Mouse (Mus musculus) cerebellum, adult 11 months (tissue): ENCODE measurements around the gene Epha2.
A peak's percentile ranks its signal among the peaks of the same experiment; 100 is the strongest.

Source experiments
- DNase-seq: peaks from one replicate; pipeline ENCODE4 v3.0.0; 2022

Gene Epha2

GRCm38 (mm10) chr4:141304223-141304611 is 3.2 kb downstream of the Epha2 start:
- no peak for DNase-seq

- no peak for DNase-seq
These were observed 5.0 kb downstream of the Epha2 start for GRCm38 (mm10) chr4:141306057-141306456.

- DNase-seq, result no peak
These were observed 7.3 kb downstream of the Epha2 start for GRCm38 (mm10) chr4:141308381-141308780.

GRCm38 (mm10) chr4:141308857-141309772 is 8.1 kb downstream of the Epha2 start:
- DNase-seq, result no peak

GRCm38 (mm10) chr4:141309773-141310145 is 8.7 kb downstream of the Epha2 start:
- no peak for DNase-seq

GRCm38 (mm10) chr4:141310191-141310606 is 9.2 kb downstream of the Epha2 start:
- DNase-seq, result no peak

- DNase-seq, result no peak
These were observed 10.0 kb downstream of the Epha2 start for GRCm38 (mm10) chr4:141311078-141311477.

DNA sequence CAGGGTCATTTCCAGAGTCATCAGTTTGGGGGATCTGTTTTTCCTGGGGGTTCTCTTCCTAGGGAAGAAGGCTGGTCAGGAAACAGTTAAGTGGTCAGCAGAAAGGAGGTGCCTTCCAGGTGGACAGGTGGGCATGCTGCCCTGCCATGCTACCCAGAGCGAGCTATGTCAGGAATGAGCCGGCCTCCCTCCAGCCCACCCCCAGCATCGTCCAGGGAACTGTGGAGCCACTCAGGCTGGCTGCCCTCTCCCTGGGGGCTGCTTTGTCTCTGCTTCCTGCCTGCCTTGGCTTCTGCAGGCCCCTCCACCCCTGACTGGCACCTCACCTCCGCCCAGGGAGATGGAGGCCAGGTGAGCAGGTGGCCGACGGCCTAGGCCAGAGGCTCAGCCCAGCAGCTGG is 10.5 kb downstream of the Epha2 start:
- DNase-seq, result no peak

- DNase-seq, result no peak
These were observed 10.9 kb downstream of the Epha2 start for GRCm38 (mm10) chr4:141311908-141312307.

GRCm38 (mm10) chr4:141312513-141313131 is 11.6 kb downstream of the Epha2 start:
- DNase-seq, result no peak

DNA sequence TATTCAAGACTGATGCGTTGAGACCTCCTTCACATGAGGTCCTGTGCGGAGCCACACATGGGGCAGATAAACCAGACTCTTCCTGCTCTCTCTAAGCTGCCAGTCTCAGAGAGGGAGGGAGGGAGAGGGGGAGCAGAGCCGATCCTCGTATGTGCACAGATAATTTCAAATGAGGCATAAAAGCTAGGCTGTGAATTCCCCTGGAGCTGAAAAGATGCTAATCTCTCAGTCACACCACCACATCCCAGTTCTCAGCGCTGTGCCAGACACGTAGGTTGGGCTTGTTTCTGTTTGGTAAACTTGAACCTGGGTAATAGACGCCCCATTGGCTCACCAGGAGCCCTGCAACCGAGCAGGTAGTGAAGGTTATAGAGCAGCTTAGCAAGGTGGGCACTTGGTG is 12.4 kb downstream of the Epha2 start:
- DNase-seq, result no peak

GRCm38 (mm10) chr4:141313924-141314323 is 12.9 kb downstream of the Epha2 start:
- no peak for DNase-seq

GRCm38 (mm10) chr4:141314745-141315144 is 13.7 kb downstream of the Epha2 start:
- no peak for DNase-seq

DNA sequence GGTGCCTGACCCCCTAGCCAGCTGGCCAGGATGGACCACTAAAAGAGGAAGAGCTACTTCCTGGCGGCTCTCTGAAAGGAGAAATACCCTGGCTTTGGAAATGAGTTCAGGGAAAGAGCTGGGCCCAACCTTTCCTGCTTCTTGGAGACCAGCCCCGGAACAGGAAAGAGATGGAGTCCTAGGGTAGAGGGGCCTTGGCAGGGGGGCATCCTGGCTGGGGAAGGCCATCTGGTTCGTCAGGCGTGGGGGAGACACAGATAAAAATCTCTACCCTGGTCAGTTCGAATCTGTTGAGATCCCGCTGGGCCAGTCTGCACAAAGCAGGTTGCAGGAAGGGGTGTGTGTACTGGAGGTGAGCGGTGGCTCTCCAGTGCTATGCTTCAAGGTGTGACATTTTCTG is 15.0 kb downstream of the Epha2 start:
- DNase-seq, result peak; percentile 22

GRCm38 (mm10) chr4:141316498-141317180 is 15.6 kb downstream of the Epha2 start:
- no peak for DNase-seq

DNA sequence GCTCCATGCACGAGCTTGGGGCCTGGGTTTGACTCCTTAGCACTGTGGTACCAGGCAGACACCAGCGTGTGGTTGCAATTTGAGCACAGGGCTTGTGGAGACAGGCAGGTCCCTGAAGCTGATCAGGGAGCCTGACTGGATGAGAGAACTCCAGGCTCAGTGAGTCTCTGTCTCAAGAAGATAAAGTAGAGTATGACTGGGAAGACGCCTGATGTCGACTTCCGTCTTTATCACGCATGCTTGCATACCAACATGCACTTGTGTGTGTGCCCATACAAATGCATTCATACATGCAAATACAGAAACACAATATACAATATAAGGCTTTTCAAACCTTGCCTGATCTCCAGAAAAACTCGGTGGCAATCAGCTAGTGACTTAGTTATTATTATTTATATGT is 16.9 kb downstream of the Epha2 start:
- no peak for DNase-seq

DNA sequence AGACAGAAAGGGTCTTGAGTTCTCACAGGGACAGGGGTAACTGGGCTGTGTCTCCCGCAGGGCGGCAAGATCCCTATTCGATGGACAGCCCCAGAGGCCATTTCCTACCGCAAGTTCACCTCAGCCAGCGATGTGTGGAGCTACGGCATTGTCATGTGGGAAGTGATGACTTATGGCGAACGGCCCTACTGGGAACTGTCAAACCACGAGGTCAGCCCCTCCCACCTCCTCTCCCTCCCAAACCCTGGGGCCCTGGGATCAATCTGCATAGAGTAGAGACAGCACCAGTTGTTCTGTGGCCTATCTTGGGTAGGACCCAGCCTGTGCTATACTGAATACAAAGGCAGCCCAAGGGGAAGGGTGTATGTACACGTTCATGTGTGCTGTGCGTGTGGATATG is 21.5 kb downstream of the Epha2 start:
- DNase-seq, result no peak

- peak; percentile 40 for DNase-seq
These were observed 23.7 kb downstream of the Epha2 start for GRCm38 (mm10) chr4:141324771-141325191.

DNA sequence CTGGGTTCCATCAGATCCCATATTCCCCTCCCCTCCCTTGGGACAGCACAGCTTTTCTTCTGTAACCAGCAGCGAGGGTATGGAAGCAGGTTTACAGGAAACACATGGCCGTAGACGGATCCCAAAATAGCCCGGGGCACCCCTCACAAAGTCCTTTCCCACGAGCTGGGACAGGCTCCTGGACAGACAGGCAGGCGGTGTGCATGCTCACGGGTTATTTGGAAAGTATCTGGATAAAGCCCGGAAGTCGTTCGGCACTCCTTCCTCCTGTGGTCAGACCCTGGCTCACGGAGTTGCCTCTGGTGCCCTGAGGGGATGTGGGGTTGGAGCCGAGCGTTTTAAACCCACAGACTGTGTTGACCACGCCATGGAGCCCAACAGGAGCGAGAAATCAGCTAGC is 24.6 kb downstream of the Epha2 start:
- no peak for DNase-seq

GRCm38 (mm10) chr4:141327075-141327474 is 26.0 kb downstream of the Epha2 start:
- DNase-seq, result no peak

- DNase-seq, result no peak
These were observed 27.7 kb downstream of the Epha2 start for GRCm38 (mm10) chr4:141328742-141329141.

DNA sequence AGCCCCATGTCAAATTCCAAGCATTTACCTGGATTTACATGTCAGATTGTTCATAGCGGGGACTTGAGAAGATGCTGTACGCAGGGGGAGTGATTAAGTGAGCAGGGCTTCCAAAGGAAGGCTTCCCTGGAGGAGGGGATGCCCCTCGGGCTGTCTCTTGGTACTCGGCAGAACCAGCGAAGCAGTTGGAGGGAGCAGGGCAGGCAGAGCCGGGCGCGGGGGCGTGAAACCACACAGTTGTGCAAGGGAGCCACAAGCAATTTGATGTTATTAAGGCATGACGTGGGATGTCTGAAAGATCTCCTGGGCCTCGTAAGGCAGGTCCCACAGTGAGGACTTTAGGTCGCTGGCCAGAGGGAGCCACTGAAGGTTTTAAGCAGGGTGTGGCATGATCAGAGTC is 28.9 kb downstream of the Epha2 start:
- DNase-seq, result no peak

- DNase-seq, result no peak
These were observed 30.4 kb downstream of the Epha2 start for GRCm38 (mm10) chr4:141331446-141331845.

GRCm38 (mm10) chr4:141332258-141332657 is 31.2 kb downstream of the Epha2 start:
- no peak for DNase-seq
